Mouse (Mus musculus) ES-E14 (cell line): Measurements from ENCODE around the gene Des.

ENCODE experiments used
- MAFK ChIP-seq: IDR thresholded peaks from 2 replicates; pipeline ENCODE4 v1.6.1; 2014; ENCODE audit warnings: mild to moderate bottlenecking, low read depth, low read length, inconsistent platforms; ENCODE audit not compliant: insufficient read depth
- ZC3H11A ChIP-seq: IDR thresholded peaks from 2 replicates; pipeline ENCODE4 v1.6.1; 2012; ENCODE audit warnings: low read depth, mild to moderate bottlenecking, inconsistent platforms, low read length, borderline replicate concordance
- ZNF384 ChIP-seq: IDR thresholded peaks from 2 replicates; pipeline ENCODE4 v1.6.1; 2012; ENCODE audit warnings: low read depth, low read length, inconsistent platforms

DNA sequence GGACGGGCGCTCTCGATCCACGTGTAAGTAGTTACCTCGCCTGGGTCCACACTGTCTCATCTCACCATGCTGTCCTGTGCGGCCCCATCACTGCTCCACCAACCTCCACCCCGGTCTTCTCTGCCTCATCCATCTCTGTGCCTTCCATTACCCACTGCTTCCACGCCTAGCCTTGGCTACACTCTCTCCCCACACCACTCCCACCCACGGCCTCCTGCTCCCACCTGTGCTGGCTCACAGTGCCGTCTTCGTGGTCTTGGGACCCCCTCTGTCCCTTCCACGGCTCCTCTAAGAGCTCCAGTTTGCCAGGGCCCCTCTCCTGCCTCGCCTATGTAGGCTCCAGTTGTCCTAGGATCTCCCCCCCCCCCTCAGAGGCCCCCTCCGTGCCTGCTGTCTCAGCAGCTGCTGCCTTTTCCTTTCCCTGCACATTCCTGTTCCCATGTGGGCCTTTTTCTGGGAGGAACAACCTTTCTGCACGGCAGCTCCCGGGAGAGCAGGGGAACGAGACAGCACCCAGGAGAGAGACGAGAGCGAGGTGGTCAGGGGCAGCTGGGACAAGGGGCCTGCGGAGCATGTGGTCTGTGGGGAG, 25.1 kb downstream of the Des start:
- TF ChIP-seq ZNF384 (no peak), ZC3H11A (no peak), MAFK (no peak)
